Mouse (Mus musculus): ENCODE measurements around the gene Ncoa5. TPM values are rescaled to one million over a fixed set of nuclear protein-coding genes. Genes with fewer than 3 reads are reported as not detected.

The Ncoa5 gene
- polyA plus RNA-seq, 1 experiment from 2014 or later, result 34.4 TPM

GRCm38 (mm10) chr2:164966381-164966780, 68.3 kb downstream of the Ncoa5 start:
- H3K36me3 ChIP-seq, result no peaks in the 10 kb centered on the region
- no peak overlapping the region for H3K4me3 ChIP-seq
- H3K9ac ChIP-seq, result no peak overlapping the region
- ATAC-seq, result no peak
- no peak overlapping the region for H3K4me2 ChIP-seq
- no peak overlapping the region for H3K27ac ChIP-seq
- 12% methylated on average over 8 of the region's 8 CpGs for WGBS (ENCODE audit: insufficient replicate concordance)
- H3K4me1 ChIP-seq, result peaks cover 3% of the 10 kb centered on the region
- H3K27me3 ChIP-seq (replicated peaks), result peaks cover 97% of the 10 kb centered on the region
- no peaks in the 10 kb centered on the region for H3K9me3 ChIP-seq (replicated peaks)

GRCm38 (mm10) chr2:164964981-164965380, 69.7 kb downstream of the Ncoa5 start:
- H3K27ac ChIP-seq, result no peak overlapping the region
- no peak overlapping the region for H3K4me3 ChIP-seq
- H3K9me3 ChIP-seq (replicated peaks), result no peaks in the 10 kb centered on the region
- no peak for ATAC-seq
- H3K27me3 ChIP-seq (replicated peaks), result peaks cover 97% of the 10 kb centered on the region
- no peaks in the 10 kb centered on the region for H3K36me3 ChIP-seq
- H3K4me2 ChIP-seq, result no peak overlapping the region
- peaks cover 17% of the 10 kb centered on the region for H3K4me1 ChIP-seq
- 82% methylated on average over 1 of the region's 1 CpGs for WGBS (ENCODE audit: insufficient replicate concordance)
- no peak overlapping the region for H3K9ac ChIP-seq

- ATAC-seq, result no peak
- H3K9me3 ChIP-seq (replicated peaks), result no peaks in the 10 kb centered on the region
- H3K4me2 ChIP-seq, result no peak overlapping the region
- no peaks in the 10 kb centered on the region for H3K36me3 ChIP-seq
- 37% methylated on average over 8 of the region's 9 CpGs for WGBS (ENCODE audit: insufficient replicate concordance)
- no peak overlapping the region for H3K9ac ChIP-seq
- peaks cover 17% of the 10 kb centered on the region for H3K4me1 ChIP-seq
- no peak overlapping the region for H3K4me3 ChIP-seq
- no peak overlapping the region for H3K27ac ChIP-seq
- H3K27me3 ChIP-seq (replicated peaks), result peaks cover 92% of the 10 kb centered on the region
Observed at GRCm38 (mm10) chr2:164964242-164964894, 70.3 kb downstream of the Ncoa5 start.

- 35% methylated on average over 7 of the region's 7 CpGs for WGBS (ENCODE audit: insufficient replicate concordance)
- Histone ChIP-seq H3K36me3 (no peaks in the 10 kb centered on the region), H3K9ac (no peak overlapping the region), H3K4me1 (peaks cover 17% of the 10 kb centered on the region), H3K27me3 (replicated peaks) (peaks cover 83% of the 10 kb centered on the region), H3K4me2 (no peak overlapping the region), H3K9me3 (replicated peaks) (no peaks in the 10 kb centered on the region), H3K27ac (no peak overlapping the region), H3K4me3 (no peak overlapping the region)
- no peak for ATAC-seq
Observed at GRCm38 (mm10) chr2:164962183-164962580, 72.5 kb downstream of the Ncoa5 start.

DNA sequence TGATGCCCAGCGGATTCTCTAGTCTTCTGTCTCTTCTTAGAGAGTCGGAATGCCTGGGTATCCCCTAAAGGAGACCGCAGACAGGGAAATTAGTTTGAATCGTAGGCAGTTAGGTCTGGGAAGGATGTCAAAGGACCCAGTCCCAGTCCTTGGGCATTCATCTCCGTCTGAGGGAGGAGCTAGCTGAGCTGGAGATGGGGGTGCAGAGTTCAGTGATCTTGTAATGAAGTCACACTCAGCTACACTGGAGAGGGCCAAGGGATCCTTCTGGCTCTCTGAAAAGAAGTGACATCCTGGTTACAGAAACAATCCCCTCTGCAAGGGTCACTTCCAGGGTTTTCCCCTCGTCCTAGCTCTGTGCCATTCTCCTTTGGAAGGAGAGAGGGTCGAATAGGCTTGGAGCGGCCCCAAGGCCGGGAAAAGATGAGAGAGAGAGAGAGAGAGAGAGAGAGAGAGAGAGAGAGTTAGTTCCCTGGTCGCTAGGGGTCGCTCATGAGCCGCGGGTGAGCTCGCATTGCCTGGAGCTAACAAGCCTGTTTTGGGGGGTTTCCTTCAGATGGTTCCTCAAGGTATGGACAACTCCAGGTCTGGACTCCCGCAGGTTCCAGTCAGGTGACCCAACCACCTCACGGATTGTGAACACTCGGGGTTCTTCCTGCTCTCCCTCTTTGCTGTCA, 73.0 kb downstream of the Ncoa5 start:
- peaks cover 17% of the 10 kb centered on the region for H3K4me1 ChIP-seq
- H3K4me2 ChIP-seq, result peak overlapping the region; percentile 82
- WGBS (ENCODE audit: insufficient replicate concordance), result 6% methylated on average over 17 of the region's 17 CpGs
- no peaks in the 10 kb centered on the region for H3K9me3 ChIP-seq (replicated peaks)
- no peaks in the 10 kb centered on the region for H3K36me3 ChIP-seq
- no peak overlapping the region for H3K27ac ChIP-seq
- 0 out of 2 replicates have a peak overlapping the region, but pooled peaks have one; percentile 63 for H3K4me3 ChIP-seq
- ATAC-seq, result no peak
- peaks cover 83% of the 10 kb centered on the region for H3K27me3 ChIP-seq (replicated peaks)
- no peak overlapping the region for H3K9ac ChIP-seq

- ATAC-seq, result peak; percentile 69
- no peaks in the 10 kb centered on the region for H3K9me3 ChIP-seq (replicated peaks)
- WGBS (ENCODE audit: insufficient replicate concordance), result 2% methylated on average over 38 of the region's 54 CpGs
- peaks cover 83% of the 10 kb centered on the region for H3K27me3 ChIP-seq (replicated peaks)
- peak within 1 kb of the TSS; percentile 63 for H3K4me3 ChIP-seq
- no peak within 1 kb of the TSS for H3K27ac ChIP-seq
- peak within 1 kb of the TSS; percentile 52 for H3K9ac ChIP-seq
- peak within 1 kb of the TSS; percentile 82 for H3K4me2 ChIP-seq
- H3K4me1 ChIP-seq, result peaks cover 17% of the 10 kb centered on the region
- no peaks in the 10 kb centered on the region for H3K36me3 ChIP-seq
Observed at GRCm38 (mm10) chr2:164960716-164961441, 73.8 kb downstream of the Ncoa5 start, which contains the start of gene Slc12a5. Slc12a5 (plus strand) TSS chr2:164960802.

DNA sequence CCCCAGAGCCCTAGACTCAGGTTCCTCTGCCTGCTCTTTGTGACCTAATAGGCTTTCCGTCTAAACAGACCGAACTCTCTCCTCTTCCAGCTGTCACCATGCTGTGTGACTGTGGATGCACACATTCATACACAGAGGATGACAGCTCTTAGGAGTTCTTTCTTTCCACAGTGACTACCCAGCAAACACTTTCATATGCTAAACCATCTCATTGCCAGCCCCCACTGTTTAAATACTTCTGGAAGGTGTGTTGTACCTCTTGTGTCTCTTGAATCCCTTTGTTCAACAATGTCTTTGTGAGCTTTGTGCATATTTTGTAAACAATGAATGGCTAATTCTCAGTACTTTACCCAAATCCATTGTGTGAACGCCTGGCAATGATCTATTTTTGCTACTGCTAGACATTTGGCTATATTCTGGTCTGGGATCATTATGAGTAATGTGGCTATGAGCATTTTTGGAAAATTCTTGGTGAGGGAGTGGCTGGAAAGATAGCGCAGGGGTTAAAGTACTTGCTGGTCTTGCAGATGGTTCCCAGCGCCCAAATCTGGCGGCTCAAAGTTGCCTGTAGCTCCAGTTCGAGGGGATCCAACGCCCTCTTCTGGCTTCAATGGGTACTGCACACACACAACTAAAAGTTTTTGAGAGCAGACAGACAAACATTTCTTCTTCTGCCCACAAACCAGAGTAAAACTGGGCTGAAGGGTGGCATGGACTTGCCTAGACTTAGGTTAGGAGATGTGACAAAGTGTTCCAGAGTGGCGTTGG, 76.9 kb downstream of the Ncoa5 start:
- Histone ChIP-seq H3K9ac (no peak overlapping the region), H3K4me1 (peaks cover 24% of the 10 kb centered on the region), H3K36me3 (no peaks in the 10 kb centered on the region), H3K4me3 (no peak overlapping the region), H3K4me2 (no peak overlapping the region), H3K27me3 (replicated peaks) (peaks cover 79% of the 10 kb centered on the region), H3K9me3 (replicated peaks) (no peaks in the 10 kb centered on the region), H3K27ac (no peak overlapping the region)
- no peak for ATAC-seq
- WGBS (ENCODE audit: insufficient replicate concordance), result 56% methylated on average over 9 of the region's 9 CpGs

GRCm38 (mm10) chr2:164956195-164956594, 78.5 kb downstream of the Ncoa5 start:
- no peak overlapping the region for H3K27ac ChIP-seq
- H3K4me2 ChIP-seq, result no peak overlapping the region
- peaks cover 19% of the 10 kb centered on the region for H3K4me1 ChIP-seq
- ATAC-seq, result no peak
- no peak overlapping the region for H3K4me3 ChIP-seq
- no peak overlapping the region for H3K9ac ChIP-seq
- peaks cover 80% of the 10 kb centered on the region for H3K27me3 ChIP-seq (replicated peaks)
- no peaks in the 10 kb centered on the region for H3K36me3 ChIP-seq
- 50% methylated on average over 5 of the region's 5 CpGs for whole genome bisulfite sequencing (ENCODE audit: insufficient replicate concordance)
- no peaks in the 10 kb centered on the region for H3K9me3 ChIP-seq (replicated peaks)

GRCm38 (mm10) chr2:164955725-164956124, 78.9 kb downstream of the Ncoa5 start:
- Histone ChIP-seq H3K4me2 (no peak overlapping the region), H3K9ac (no peak overlapping the region), H3K27me3 (replicated peaks) (peaks cover 80% of the 10 kb centered on the region), H3K4me3 (no peak overlapping the region), H3K27ac (no peak overlapping the region), H3K9me3 (replicated peaks) (no peaks in the 10 kb centered on the region), H3K4me1 (peaks cover 14% of the 10 kb centered on the region), H3K36me3 (no peaks in the 10 kb centered on the region)
- no peak for ATAC-seq
- WGBS (ENCODE audit: insufficient replicate concordance), result 53% methylated on average over 4 of the region's 4 CpGs

- no peak overlapping the region for H3K27ac ChIP-seq
- peaks cover 15% of the 10 kb centered on the region for H3K4me1 ChIP-seq
- H3K27me3 ChIP-seq (replicated peaks), result peaks cover 93% of the 10 kb centered on the region
- no peak overlapping the region for H3K4me3 ChIP-seq
- no peaks in the 10 kb centered on the region for H3K9me3 ChIP-seq (replicated peaks)
- H3K9ac ChIP-seq, result no peak overlapping the region
- 2% methylated on average over 21 of the region's 21 CpGs for WGBS (ENCODE audit: insufficient replicate concordance)
- no peaks in the 10 kb centered on the region for H3K36me3 ChIP-seq
- peak overlapping the region; percentile 30; the same call in 1 of the 2 replicates for H3K4me2 ChIP-seq
- peak; percentile 33; the same call in 1 of the 2 replicates for ATAC-seq
Observed at GRCm38 (mm10) chr2:164953224-164953623, 81.4 kb downstream of the Ncoa5 start.

DNA sequence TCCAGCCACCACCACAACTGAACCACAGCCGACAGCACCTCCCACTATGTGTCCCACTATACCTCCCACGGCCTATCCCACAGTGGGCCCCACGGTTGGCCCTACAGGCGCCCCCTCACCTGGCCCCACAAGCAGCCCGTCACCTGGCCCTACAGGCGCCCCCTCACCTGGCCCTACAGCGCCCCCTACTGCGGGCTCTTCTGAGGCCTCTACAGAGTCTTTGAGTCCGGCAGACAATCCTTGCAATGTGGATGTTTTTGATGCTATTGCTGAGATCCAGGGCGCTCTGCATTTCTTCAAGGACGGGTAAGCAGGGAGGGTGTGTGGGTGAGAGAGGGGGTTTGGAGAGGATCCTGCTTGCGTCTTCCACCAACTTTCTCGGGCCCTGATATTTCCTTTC, 82.2 kb downstream of the Ncoa5 start:
- H3K27me3 ChIP-seq (replicated peaks), result peaks cover 94% of the 10 kb centered on the region
- H3K9ac ChIP-seq, result no peak overlapping the region
- H3K4me1 ChIP-seq, result peaks cover 15% of the 10 kb centered on the region
- no peak overlapping the region for H3K4me3 ChIP-seq
- H3K9me3 ChIP-seq (replicated peaks), result no peaks in the 10 kb centered on the region
- H3K4me2 ChIP-seq, result no peak overlapping the region
- ATAC-seq, result no peak
- no peaks in the 10 kb centered on the region for H3K36me3 ChIP-seq
- WGBS (ENCODE audit: insufficient replicate concordance), result 25% methylated on average over 13 of the region's 13 CpGs
- H3K27ac ChIP-seq, result no peak overlapping the region
